Mouse (Mus musculus): ENCODE results near the gene Dcps.

GRCm38 (mm10) chr9:35187351-35187903 lies 11.6 kb upstream of the Dcps start:
- TF ChIP-seq CTCF (IDR thresholded peaks at IDR 0.05; ENCODE audit: borderline replicate concordance, insufficient read depth, low read depth, low read length) (no peak), POLR2A (IDR thresholded peaks at IDR 0.05; ENCODE audit: borderline replicate concordance, insufficient read depth, low read length) (no peak)
